Mouse (Mus musculus): ENCODE measurements around the gene Atp9a. TPM values are rescaled to one million over a fixed set of nuclear protein-coding genes. Genes with fewer than 3 reads are reported as not detected.

Gene Atp9a
- 27.0 TPM for polyA plus RNA-seq (2014; fragmentation: Illumina TruSeq; extraction: RNeasy Lipid Tissue Mini Kit (QIAGEN cat#74804); ENCODE audit: insufficient read depth, low read depth, low replicate concordance)

GRCm38 (mm10) chr2:168742059-168742627, at the start of gene Atp9a:
Gene Atp9a (minus strand): TSS chr2:168742409.

GRCm38 (mm10) chr2:168767582-168767981, 25.4 kb upstream of the Atp9a start, which contains the start of gene Sall4:
Gene Sall4 (minus strand): TSS chr2:168767943.

GRCm38 (mm10) chr2:168601491-168602386, 140.5 kb downstream of the Atp9a start, which contains the start of gene Nfatc2:
Gene Nfatc2 (minus strand): TSS chr2:168601657.

Other genes with a start within 250 kb of the Atp9a start
- gene Nfatc2, start 140.8 kb downstream of the Atp9a start, polyA plus RNA-seq (2014; fragmentation: Illumina TruSeq; extraction: RNeasy Lipid Tissue Mini Kit (QIAGEN cat#74804); ENCODE audit: insufficient read depth, low read depth, low replicate concordance), result 1.00 TPM
- not detected for gene Sall4, start 25.5 kb upstream of the Atp9a start, polyA plus RNA-seq (2014; fragmentation: Illumina TruSeq; extraction: RNeasy Lipid Tissue Mini Kit (QIAGEN cat#74804); ENCODE audit: insufficient read depth, low read depth, low replicate concordance)
- 7.4 TPM for gene Zfp64, start 213.2 kb upstream of the Atp9a start, polyA plus RNA-seq (2014; fragmentation: Illumina TruSeq; extraction: RNeasy Lipid Tissue Mini Kit (QIAGEN cat#74804); ENCODE audit: insufficient read depth, low read depth, low replicate concordance)

Measured in lung, adult 10 weeks (tissue).